Mouse (Mus musculus): ENCODE results near the gene Hspe1. TPM values are rescaled to one million over a fixed set of nuclear protein-coding genes. Genes with fewer than 3 reads are reported as not detected.

Hspe1 gene
- polyA plus RNA-seq, 1 experiment from 2014 or later, result 599 TPM

DNA sequence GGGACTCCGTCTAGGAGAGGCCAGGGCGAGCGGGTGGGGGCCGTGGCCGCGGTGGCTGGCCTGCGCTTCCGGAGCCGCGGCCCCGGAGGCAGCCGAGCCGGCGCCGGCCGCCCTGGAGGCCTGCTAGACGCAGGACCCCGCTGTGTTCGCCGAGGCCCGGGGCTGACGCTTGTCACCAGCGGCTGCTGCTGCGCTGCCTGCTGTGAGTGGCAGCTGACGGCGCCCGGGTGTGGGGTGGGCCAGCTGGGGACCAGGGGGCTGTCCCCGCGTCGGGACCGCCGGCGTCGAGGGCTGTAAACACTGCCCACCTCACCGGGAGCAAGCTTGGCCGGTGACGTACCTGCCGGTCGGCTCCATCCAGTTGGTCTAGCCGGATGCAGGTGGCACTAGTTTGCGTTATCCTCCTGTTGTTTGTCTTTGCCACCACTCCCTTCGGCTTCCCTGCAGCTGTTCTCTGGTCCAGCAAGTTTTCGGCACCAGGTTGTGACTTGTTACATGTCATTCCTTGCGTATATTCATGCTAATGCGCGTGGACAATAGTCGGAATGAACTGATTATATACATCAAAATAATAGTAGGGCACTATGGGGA, 43.6 kb downstream of the Hspe1 start:
- DNase-seq (ENCODE audit: low spot score), result peak; percentile 50
- no peaks in the 10 kb centered on the region for H3K27me3 ChIP-seq (ENCODE audit: control insufficient read depth, insufficient read depth, low read length)
- under 1% methylated on average over 47 of the region's 47 CpGs for WGBS
- peak overlapping the region; percentile 48 for H3K4me2 ChIP-seq (ENCODE audit: low read depth, low read length)
- H3K36me3 ChIP-seq (replicated peaks; ENCODE audit: control insufficient read depth, insufficient read depth, low read depth, low read length), result no peaks in the 10 kb centered on the region
- H3K9me3 ChIP-seq (replicated peaks; ENCODE audit: control insufficient read depth, low read length), result no peaks in the 10 kb centered on the region
- H3K27ac ChIP-seq (replicated peaks; ENCODE audit: low read depth, low read length), result peak overlapping the region; percentile 86
- H3K9ac ChIP-seq (replicated peaks; ENCODE audit: low read length), result peak overlapping the region; percentile 95
- peak; percentile 81; the same call in 1 of the 2 replicates for ATAC-seq (replicated peaks; ENCODE audit: insufficient number of reproducible peaks, low FRiP score, low TSS enrichment, low read depth)
- H3K4me3 ChIP-seq (ENCODE audit: low read depth, low read length), result peak overlapping the region; percentile 98
- no peaks in the 10 kb centered on the region for H3K4me1 ChIP-seq (ENCODE audit: control insufficient read depth, insufficient read depth, low read length)

DNA sequence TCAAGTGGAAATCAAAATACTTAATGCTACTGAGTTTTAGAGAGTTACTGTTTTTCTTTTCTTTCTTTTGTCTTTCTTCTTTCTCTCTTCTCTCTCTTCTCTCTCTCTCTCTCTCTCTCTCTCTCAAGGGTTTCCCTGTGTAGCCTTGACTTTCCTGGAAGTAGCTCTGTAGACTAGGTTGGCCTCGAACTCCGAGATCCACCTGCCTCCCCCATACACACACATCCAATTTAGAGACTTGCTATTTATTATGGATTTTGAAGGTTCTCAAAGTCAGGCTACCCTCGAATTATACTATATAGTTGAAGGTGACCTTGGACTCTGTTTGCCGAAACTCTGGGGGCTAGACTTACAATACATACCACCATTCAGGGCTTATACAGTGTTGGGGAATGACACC, 44.4 kb downstream of the Hspe1 start:
- Histone ChIP-seq H3K27ac (replicated peaks; ENCODE audit: low read depth, low read length) (no peak overlapping the region), H3K4me2 (ENCODE audit: low read depth, low read length) (peak overlapping the region; percentile 48)

DNA sequence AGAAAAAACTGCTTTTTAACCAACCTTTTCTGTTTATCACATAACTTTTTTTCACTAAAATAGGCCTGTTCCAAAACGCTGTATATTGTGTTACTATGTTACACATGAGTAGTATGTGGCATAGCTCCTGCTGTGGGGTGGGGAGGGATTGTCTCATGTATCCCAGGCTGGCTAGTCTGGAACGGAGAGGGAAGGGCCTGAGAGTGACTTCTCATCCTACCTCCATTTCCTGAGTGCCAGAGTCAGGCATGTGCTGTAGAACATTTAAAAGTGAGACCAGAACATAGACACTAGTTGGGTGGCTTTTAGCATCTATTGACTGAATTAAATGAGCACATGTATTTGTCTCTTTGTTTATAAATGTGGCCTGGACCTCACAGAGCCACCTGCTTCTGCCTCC, 45.2 kb downstream of the Hspe1 start:
- no peak for ATAC-seq (replicated peaks; ENCODE audit: insufficient number of reproducible peaks, low FRiP score, low TSS enrichment, low read depth)
- Histone ChIP-seq H3K27me3 (ENCODE audit: control insufficient read depth, insufficient read depth, low read length) (no peaks in the 10 kb centered on the region), H3K4me2 (ENCODE audit: low read depth, low read length) (no peak overlapping the region), H3K9me3 (replicated peaks; ENCODE audit: control insufficient read depth, low read length) (no peaks in the 10 kb centered on the region), H3K27ac (replicated peaks; ENCODE audit: low read depth, low read length) (no peak overlapping the region), H3K36me3 (replicated peaks; ENCODE audit: control insufficient read depth, insufficient read depth, low read depth, low read length) (no peaks in the 10 kb centered on the region), H3K4me3 (ENCODE audit: low read depth, low read length) (no peak overlapping the region), H3K4me1 (ENCODE audit: control insufficient read depth, insufficient read depth, low read length) (no peaks in the 10 kb centered on the region), H3K9ac (replicated peaks; ENCODE audit: low read length) (no peak overlapping the region)
- DNase-seq (ENCODE audit: low spot score), result no peak
- WGBS, result 78% methylated on average over 2 of the region's 2 CpGs

More for the DNA sequence above, 44.4 kb downstream of the Hspe1 start:
- 74% methylated on average over 4 of the region's 4 CpGs for WGBS
- H3K9me3 ChIP-seq (replicated peaks; ENCODE audit: control insufficient read depth, low read length), result no peaks in the 10 kb centered on the region
- no peak for DNase-seq (ENCODE audit: low spot score)
- no peaks in the 10 kb centered on the region for H3K36me3 ChIP-seq (replicated peaks; ENCODE audit: control insufficient read depth, insufficient read depth, low read depth, low read length)
- H3K27me3 ChIP-seq (ENCODE audit: control insufficient read depth, insufficient read depth, low read length), result no peaks in the 10 kb centered on the region
- peak overlapping the region; percentile 98 for H3K4me3 ChIP-seq (ENCODE audit: low read depth, low read length)
- H3K4me1 ChIP-seq (ENCODE audit: control insufficient read depth, insufficient read depth, low read length), result no peaks in the 10 kb centered on the region
- ATAC-seq (replicated peaks; ENCODE audit: insufficient number of reproducible peaks, low FRiP score, low TSS enrichment, low read depth), result no peak
- H3K9ac ChIP-seq (replicated peaks; ENCODE audit: low read length), result no peak overlapping the region

DNA sequence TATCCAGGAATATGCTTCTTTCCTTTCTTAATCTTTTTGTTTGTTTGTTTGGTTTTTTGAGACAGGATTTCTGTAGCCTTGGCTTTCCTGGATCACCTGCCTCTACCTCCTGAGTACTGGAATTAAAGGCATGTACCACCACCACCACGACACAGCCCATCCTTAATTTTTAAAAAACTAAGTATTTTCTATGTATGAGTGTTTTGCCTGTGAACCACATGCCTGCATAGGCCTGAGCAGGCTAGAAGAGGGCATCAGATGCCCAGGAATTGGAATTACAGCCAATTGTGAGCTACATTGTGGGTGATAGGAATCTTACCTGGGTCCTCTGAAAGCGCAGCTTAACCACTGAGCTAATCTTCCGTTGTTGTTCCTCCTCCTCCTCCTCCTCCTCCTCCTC, 46.4 kb downstream of the Hspe1 start:
- H3K4me2 ChIP-seq (ENCODE audit: low read depth, low read length), result no peak overlapping the region
- no peaks in the 10 kb centered on the region for H3K4me1 ChIP-seq (ENCODE audit: control insufficient read depth, insufficient read depth, low read length)
- ATAC-seq (replicated peaks; ENCODE audit: insufficient number of reproducible peaks, low FRiP score, low TSS enrichment, low read depth), result no peak
- H3K9me3 ChIP-seq (replicated peaks; ENCODE audit: control insufficient read depth, low read length), result no peaks in the 10 kb centered on the region
- no peak overlapping the region for H3K9ac ChIP-seq (replicated peaks; ENCODE audit: low read length)
- no peak overlapping the region for H3K27ac ChIP-seq (replicated peaks; ENCODE audit: low read depth, low read length)
- H3K4me3 ChIP-seq (ENCODE audit: low read depth, low read length), result no peak overlapping the region
- WGBS, result 90% methylated on average over 3 of the region's 3 CpGs
- no peak for DNase-seq (ENCODE audit: low spot score)
- no peaks in the 10 kb centered on the region for H3K36me3 ChIP-seq (replicated peaks; ENCODE audit: control insufficient read depth, insufficient read depth, low read depth, low read length)
- no peaks in the 10 kb centered on the region for H3K27me3 ChIP-seq (ENCODE audit: control insufficient read depth, insufficient read depth, low read length)

DNA sequence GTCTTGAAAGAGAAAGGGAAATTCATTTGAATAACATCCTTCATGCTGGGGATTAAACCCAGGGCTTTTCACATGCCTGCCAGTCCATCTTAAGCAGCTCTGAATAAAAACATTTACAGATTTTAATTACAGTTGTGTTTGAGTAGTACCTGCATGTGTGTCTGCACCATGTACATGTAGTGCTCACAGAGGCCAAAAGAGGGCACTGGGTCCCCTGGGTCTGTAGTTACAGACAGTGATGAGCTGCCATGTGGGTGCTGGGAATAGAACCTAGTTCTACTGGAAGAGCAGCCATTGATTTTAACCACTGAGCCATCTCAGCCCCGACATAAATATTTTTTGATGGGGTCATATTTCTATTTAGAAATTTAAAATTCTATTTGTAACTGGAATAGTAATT, 47.9 kb downstream of the Hspe1 start:
- no peaks in the 10 kb centered on the region for H3K4me1 ChIP-seq (ENCODE audit: control insufficient read depth, insufficient read depth, low read length)
- H3K36me3 ChIP-seq (replicated peaks; ENCODE audit: control insufficient read depth, insufficient read depth, low read depth, low read length), result no peaks in the 10 kb centered on the region
- no peak for ATAC-seq (replicated peaks; ENCODE audit: insufficient number of reproducible peaks, low FRiP score, low TSS enrichment, low read depth)
- no peak overlapping the region for H3K9ac ChIP-seq (replicated peaks; ENCODE audit: low read length)
- no peak overlapping the region for H3K4me2 ChIP-seq (ENCODE audit: low read depth, low read length)
- H3K27ac ChIP-seq (replicated peaks; ENCODE audit: low read depth, low read length), result no peak overlapping the region
- H3K27me3 ChIP-seq (ENCODE audit: control insufficient read depth, insufficient read depth, low read length), result no peaks in the 10 kb centered on the region
- DNase-seq (ENCODE audit: low spot score), result no peak
- no peak overlapping the region for H3K4me3 ChIP-seq (ENCODE audit: low read depth, low read length)
- 94% methylated on average over 1 of the region's 1 CpGs for WGBS
- H3K9me3 ChIP-seq (replicated peaks; ENCODE audit: control insufficient read depth, low read length), result no peaks in the 10 kb centered on the region

Other genes starting within 250 kb of the Hspe1 start
- gene Ankrd44, start 161.7 kb upstream of the Hspe1 start, polyA plus RNA-seq (2014; fragmentation: Nextera tagmentation; extraction: Ambion mirVana), result 24.3 and 24.4 TPM in 2 replicates
- gene Sf3b1, start 60.7 kb upstream of the Hspe1 start, polyA plus RNA-seq (2014; fragmentation: Nextera tagmentation; extraction: Ambion mirVana), result 366 and 398 TPM in 2 replicates
- 25.4 and 27.7 TPM in 2 replicates for gene Coq10b, start 35.4 kb upstream of the Hspe1 start, polyA plus RNA-seq (2014; fragmentation: Nextera tagmentation; extraction: Ambion mirVana)
- gene Hspd1, start 111 bp downstream of the Hspe1 start, polyA plus RNA-seq (2014; fragmentation: Nextera tagmentation; extraction: Ambion mirVana), result 424 and 463 TPM in 2 replicates
- gene Mob4, start 43.1 kb downstream of the Hspe1 start, polyA plus RNA-seq (2014; fragmentation: Nextera tagmentation; extraction: Ambion mirVana), result 163 and 165 TPM in 2 replicates
- 20.1 and 20.5 TPM in 2 replicates for gene Rftn2, start 138.7 kb downstream of the Hspe1 start, polyA plus RNA-seq (2014; fragmentation: Nextera tagmentation; extraction: Ambion mirVana)
- gene Mars2, start 149.0 kb downstream of the Hspe1 start, polyA plus RNA-seq (2014; fragmentation: Nextera tagmentation; extraction: Ambion mirVana), result 2.4 and 2.8 TPM in 2 replicates